Mouse (Mus musculus): Measurements from ENCODE around the gene Gm21983. TPM values are rescaled to one million over a fixed set of nuclear protein-coding genes. Genes with fewer than 3 reads are reported as not detected.

Gm21983 gene
- polyA plus RNA-seq, 2 experiments: 0.62 to 5.2 TPM

GRCm38 (mm10) chr7:27185986-27186385 is 5.1 kb upstream of the Gm21983 start:
- H3K4me2 ChIP-seq (replicated peaks; ENCODE audit: low read depth, low read length, severe bottlenecking): no peak overlapping the region
- H3K4me1 ChIP-seq (ENCODE audit: control insufficient read depth, insufficient read depth, low read length): no peaks in the 10 kb centered on the region
- H3K36me3 ChIP-seq (ENCODE audit: control insufficient read depth, insufficient read depth, low read length): peaks cover 73% of the 10 kb centered on the region
- H3K9ac ChIP-seq (ENCODE audit: low read depth, low read length, severe bottlenecking): no peak overlapping the region
- WGBS: 94% methylated on average over 5 of the region's 5 CpGs
- no peaks in the 10 kb centered on the region for H3K9me3 ChIP-seq (ENCODE audit: control insufficient read depth, low read length)
- ATAC-seq (ENCODE audit: low FRiP score, low read depth) (no peak), DNase-seq (ENCODE audit: low spot score) (no peak)
- TF ChIP-seq POLR2A (IDR thresholded peaks at IDR 0.05; ENCODE audit: borderline replicate concordance, extremely low read depth, insufficient read depth, insufficient read length): no peak
- H3K27ac ChIP-seq (replicated peaks; ENCODE audit: low read depth, low read length): no peak overlapping the region
- no peaks in the 10 kb centered on the region for H3K27me3 ChIP-seq (ENCODE audit: control insufficient read depth, insufficient read depth, low read length)
- no peak overlapping the region for H3K4me3 ChIP-seq (replicated peaks; ENCODE audit: low read length)

- no peak for DNase-seq (ENCODE audit: low spot score)
Observed at GRCm38 (mm10) chr7:27184964-27185363, 4.1 kb upstream of the Gm21983 start.

DNA sequence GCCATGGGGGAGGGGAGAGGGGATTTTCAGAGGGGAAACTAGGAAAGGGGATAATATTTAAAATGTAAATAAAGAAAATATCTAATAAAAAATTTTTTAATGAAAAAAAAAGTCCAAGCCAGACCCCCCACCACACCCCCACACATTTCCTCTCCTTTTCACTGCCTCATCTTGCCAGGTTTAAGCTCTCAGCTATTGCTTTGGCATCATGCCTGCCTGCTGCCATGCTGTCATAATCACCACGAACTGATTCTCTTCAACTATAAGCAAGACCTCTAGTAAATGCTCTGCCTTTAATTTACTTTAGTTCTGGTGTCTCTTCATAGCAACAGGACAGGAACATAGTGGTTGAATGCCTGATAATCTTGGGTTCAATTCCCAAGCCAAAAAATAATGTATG is 1.6 kb upstream of the Gm21983 start:
- no peaks in the 10 kb centered on the region for H3K27me3 ChIP-seq (ENCODE audit: control insufficient read depth, insufficient read depth, low read length)
- H3K27ac ChIP-seq (replicated peaks; ENCODE audit: low read depth, low read length): no peak overlapping the region
- H3K4me2 ChIP-seq (replicated peaks; ENCODE audit: low read depth, low read length, severe bottlenecking): no peak overlapping the region
- no peak overlapping the region for H3K4me3 ChIP-seq (replicated peaks; ENCODE audit: low read length)
- peaks cover 38% of the 10 kb centered on the region for H3K36me3 ChIP-seq (ENCODE audit: control insufficient read depth, insufficient read depth, low read length)
- 85% methylated on average over 1 of the region's 1 CpGs for WGBS
- no peak for TF ChIP-seq POLR2A (IDR thresholded peaks at IDR 0.05; ENCODE audit: borderline replicate concordance, extremely low read depth, insufficient read depth, insufficient read length)
- no peak overlapping the region for H3K9ac ChIP-seq (ENCODE audit: low read depth, low read length, severe bottlenecking)
- H3K9me3 ChIP-seq (ENCODE audit: control insufficient read depth, low read length): no peaks in the 10 kb centered on the region
- no peak for ATAC-seq (ENCODE audit: low FRiP score, low read depth)
- no peak for DNase-seq (ENCODE audit: low spot score)
- peaks cover 14% of the 10 kb centered on the region for H3K4me1 ChIP-seq (ENCODE audit: control insufficient read depth, insufficient read depth, low read length)

More at GRCm38 (mm10) chr7:27184964-27185363, 4.1 kb upstream of the Gm21983 start:
- TF ChIP-seq POLR2A (IDR thresholded peaks at IDR 0.05; ENCODE audit: borderline replicate concordance, extremely low read depth, insufficient read depth, insufficient read length): no peak
- H3K27me3 ChIP-seq (ENCODE audit: control insufficient read depth, insufficient read depth, low read length): no peaks in the 10 kb centered on the region
- 66% methylated on average over 3 of the region's 3 CpGs for WGBS
- H3K9ac ChIP-seq (ENCODE audit: low read depth, low read length, severe bottlenecking): no peak overlapping the region
- no peaks in the 10 kb centered on the region for H3K9me3 ChIP-seq (ENCODE audit: control insufficient read depth, low read length)
- H3K4me2 ChIP-seq (replicated peaks; ENCODE audit: low read depth, low read length, severe bottlenecking): no peak overlapping the region
- no peak overlapping the region for H3K4me3 ChIP-seq (replicated peaks; ENCODE audit: low read length)
- peaks cover 63% of the 10 kb centered on the region for H3K36me3 ChIP-seq (ENCODE audit: control insufficient read depth, insufficient read depth, low read length)
- no peak overlapping the region for H3K27ac ChIP-seq (replicated peaks; ENCODE audit: low read depth, low read length)
- H3K4me1 ChIP-seq (ENCODE audit: control insufficient read depth, insufficient read depth, low read length): peaks cover under 1% of the 10 kb centered on the region; the same call in 1 of the 2 replicates
- ATAC-seq (ENCODE audit: low FRiP score, low read depth): no peak

GRCm38 (mm10) chr7:27180036-27180435 is 850 bp downstream of the Gm21983 start:
- Histone ChIP-seq H3K27ac (replicated peaks; ENCODE audit: low read depth, low read length) (peak overlapping the region; percentile 90), H3K27me3 (ENCODE audit: control insufficient read depth, insufficient read depth, low read length) (no peaks in the 10 kb centered on the region), H3K9me3 (ENCODE audit: control insufficient read depth, low read length) (no peaks in the 10 kb centered on the region), H3K36me3 (ENCODE audit: control insufficient read depth, insufficient read depth, low read length) (peaks cover 18% of the 10 kb centered on the region), H3K4me3 (replicated peaks; ENCODE audit: low read length) (peak overlapping the region; percentile 63), H3K9ac (ENCODE audit: low read depth, low read length, severe bottlenecking) (peak overlapping the region; percentile 52), H3K4me1 (ENCODE audit: control insufficient read depth, insufficient read depth, low read length) (peaks cover 14% of the 10 kb centered on the region), H3K4me2 (replicated peaks; ENCODE audit: low read depth, low read length, severe bottlenecking) (peak overlapping the region; percentile 56)
- peak; percentile 57 for DNase-seq (ENCODE audit: low spot score)
- TF ChIP-seq POLR2A (IDR thresholded peaks at IDR 0.05; ENCODE audit: borderline replicate concordance, extremely low read depth, insufficient read depth, insufficient read length): no peak
- WGBS: 56% methylated on average over 5 of the region's 5 CpGs
- no peak for ATAC-seq (ENCODE audit: low FRiP score, low read depth)

- Histone ChIP-seq H3K27ac (replicated peaks; ENCODE audit: low read depth, low read length) (peak overlapping the region; percentile 90), H3K4me2 (replicated peaks; ENCODE audit: low read depth, low read length, severe bottlenecking) (peak overlapping the region; percentile 56), H3K9me3 (ENCODE audit: control insufficient read depth, low read length) (no peaks in the 10 kb centered on the region), H3K9ac (ENCODE audit: low read depth, low read length, severe bottlenecking) (peak overlapping the region; percentile 52), H3K4me1 (ENCODE audit: control insufficient read depth, insufficient read depth, low read length) (peaks cover 14% of the 10 kb centered on the region), H3K4me3 (replicated peaks; ENCODE audit: low read length) (peak overlapping the region; percentile 63), H3K36me3 (ENCODE audit: control insufficient read depth, insufficient read depth, low read length) (peaks cover 12% of the 10 kb centered on the region), H3K27me3 (ENCODE audit: control insufficient read depth, insufficient read depth, low read length) (no peaks in the 10 kb centered on the region)
- 42% methylated on average over 16 of the region's 16 CpGs for WGBS
- ATAC-seq (ENCODE audit: low FRiP score, low read depth) (no peak), DNase-seq (ENCODE audit: low spot score) (no peak)
- TF ChIP-seq POLR2A (IDR thresholded peaks at IDR 0.05; ENCODE audit: borderline replicate concordance, extremely low read depth, insufficient read depth, insufficient read length): no peak
Observed at GRCm38 (mm10) chr7:27179217-27179918, 1.5 kb downstream of the Gm21983 start.

Measured in limb, embryonic 14.5 days (tissue).